In the genomic region with DNA sequence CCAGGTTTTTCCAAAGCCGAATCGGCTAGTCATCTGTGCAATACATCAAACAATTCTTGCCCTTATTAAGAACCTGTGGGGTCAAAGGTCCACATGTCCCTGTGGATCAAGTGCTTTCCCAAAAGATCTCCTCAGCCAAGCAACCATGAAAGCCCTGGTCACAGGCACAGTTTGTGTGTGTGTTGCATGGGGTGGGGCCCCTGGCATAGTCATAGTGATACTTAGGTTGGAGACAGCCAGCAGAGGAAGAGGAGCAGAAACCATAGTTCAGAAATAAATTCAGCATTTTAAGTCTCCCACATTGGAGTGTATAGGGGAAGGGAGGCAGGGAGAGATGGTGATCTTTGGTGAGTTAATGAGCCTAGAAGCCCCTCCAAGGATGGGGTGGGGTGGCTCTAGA, we compare ENCODE assay signal across 23 mouse cellular contexts.
DNase-seq lines count a peak whose midpoint lies in the region; ATAC-seq and TF ChIP-seq lines count a peak whose summit lies in the region.
"Had no signal": no experiment of that assay in that cellular context is flagged by ENCODE, and none has a peak within 500 bp of the region (broad histone marks: within the 10 kb centered on the region; RNA-seq: fewer than 3 reads in every experiment).

No protein-coding gene starts in this region.

- ATAC-seq in lung, postnatal 0 days, result no peak
- no peak for ATAC-seq in liver, embryonic 15.5 days (ENCODE audit: insufficient read depth)
- no peak for ATAC-seq in stomach, embryonic 15.5 days (ENCODE audit: insufficient read depth, low FRiP score, low read depth)
- no peak for ATAC-seq in intestine, postnatal 0 days
- no peak for ATAC-seq in midbrain, embryonic 13.5 days
- ATAC-seq: hindbrain, embryonic 16.5 days had no signal

- H3K9me3 ChIP-seq in lung, postnatal 0 days (ENCODE audit: low read length), result no peaks in the 10 kb centered on the region
- H3K9me3 ChIP-seq in E14TG2a.4 (ENCODE audit: low read length), result peaks cover 30% of the 10 kb centered on the region
- no peaks in the 10 kb centered on the region for H3K9me3 ChIP-seq in liver, embryonic 15.5 days (replicated peaks)
- H3K9me3 ChIP-seq in stomach, embryonic 15.5 days, result no peaks in the 10 kb centered on the region
- no peaks in the 10 kb centered on the region for H3K9me3 ChIP-seq in intestine, postnatal 0 days (ENCODE audit: control insufficient read depth)
- H3K9me3 ChIP-seq in midbrain, embryonic 13.5 days, result no peaks in the 10 kb centered on the region
- no peaks in the 10 kb centered on the region for H3K9me3 ChIP-seq in midbrain, embryonic 10.5 days (replicated peaks)
- H3K9me3 ChIP-seq: embryonic facial prominence, embryonic 13.5 days; limb, embryonic 15.5 days; neural tube, embryonic 13.5 days had no signal

- whole genome bisulfite sequencing in lung, postnatal 0 days, result 64% methylated on average over 2 of the region's 2 CpGs
- WGBS in lung, adult 2 months, result 76% methylated on average over 2 of the region's 2 CpGs
- 76% methylated on average over 2 of the region's 2 CpGs for WGBS in liver, embryonic 15.5 days (ENCODE audit: insufficient replicate concordance)
- 65% methylated on average over 2 of the region's 2 CpGs for WGBS in stomach, embryonic 15.5 days
- 45% methylated on average over 2 of the region's 2 CpGs for WGBS in intestine, postnatal 0 days
- 88% methylated on average over 2 of the region's 2 CpGs for WGBS in midbrain, embryonic 13.5 days
- 91% methylated on average over 2 of the region's 2 CpGs for WGBS in midbrain, embryonic 10.5 days

- no peak for TF ChIP-seq POLR2A in lung, adult 2 months (IDR thresholded peaks at IDR 0.05; ENCODE audit: borderline replicate concordance, extremely low read depth, low read depth, low read length)

- TF ChIP-seq CTCF in lung, postnatal 0 days (IDR thresholded peaks at IDR 0.05), result no peak
- TF ChIP-seq CTCF in lung, adult 2 months (IDR thresholded peaks at IDR 0.05; ENCODE audit: insufficient read depth, low read length), result no peak
- TF ChIP-seq CTCF in E14TG2a.4 (conservative IDR thresholded peaks at IDR 0.05; ENCODE audit: low read length), result no peak
- TF ChIP-seq CTCF in intestine, postnatal 0 days (IDR thresholded peaks at IDR 0.05; ENCODE audit: low read depth), result no peak

- no peaks in the 10 kb centered on the region for H3K27me3 ChIP-seq in lung, postnatal 0 days (replicated peaks; ENCODE audit: insufficient read depth, low read length)
- no peaks in the 10 kb centered on the region for H3K27me3 ChIP-seq in E14TG2a.4 (ENCODE audit: insufficient read depth, low read length)
- H3K27me3 ChIP-seq in liver, embryonic 15.5 days, result no peaks in the 10 kb centered on the region
- H3K27me3 ChIP-seq in stomach, embryonic 15.5 days (replicated peaks), result no peaks in the 10 kb centered on the region
- no peaks in the 10 kb centered on the region for H3K27me3 ChIP-seq in intestine, postnatal 0 days (replicated peaks; ENCODE audit: control insufficient read depth, insufficient read depth, low read length)
- H3K27me3 ChIP-seq in midbrain, embryonic 13.5 days, result no peaks in the 10 kb centered on the region
- no peaks in the 10 kb centered on the region for H3K27me3 ChIP-seq in midbrain, embryonic 10.5 days (ENCODE audit: low read depth, poor library complexity, severe bottlenecking)
- H3K27me3 ChIP-seq: embryonic facial prominence, embryonic 13.5 days; forebrain, embryonic 12.5 days; heart, embryonic 12.5 days; limb, embryonic 15.5 days; neural tube, embryonic 13.5 days had no signal

- H3K36me3 ChIP-seq in lung, postnatal 0 days (ENCODE audit: insufficient read depth, low read length), result no peaks in the 10 kb centered on the region
- peaks cover 12% of the 10 kb centered on the region; the same call in 1 of the 2 replicates for H3K36me3 ChIP-seq in E14TG2a.4 (ENCODE audit: insufficient read depth, low read length)
- H3K36me3 ChIP-seq in liver, embryonic 15.5 days (replicated peaks), result no peaks in the 10 kb centered on the region
- H3K36me3 ChIP-seq in stomach, embryonic 15.5 days, result no peaks in the 10 kb centered on the region
- H3K36me3 ChIP-seq in intestine, postnatal 0 days (ENCODE audit: control insufficient read depth, insufficient read depth), result no peaks in the 10 kb centered on the region
- H3K36me3 ChIP-seq in midbrain, embryonic 13.5 days, result no peaks in the 10 kb centered on the region
- H3K36me3 ChIP-seq in midbrain, embryonic 10.5 days, result no peaks in the 10 kb centered on the region
- H3K36me3 ChIP-seq: embryonic facial prominence, embryonic 13.5 days; forebrain, embryonic 12.5 days; heart, embryonic 12.5 days; hindbrain, embryonic 10.5 days; limb, embryonic 15.5 days; neural tube, embryonic 13.5 days had no signal

- DNase-seq in lung, postnatal 0 days (ENCODE audit: low spot score), result no peak
- no peak for DNase-seq in lung, adult 2 months
- DNase-seq in midbrain, embryonic 10.5 days (ENCODE audit: low spot score), result no peak
- DNase-seq: cerebellum, adult 18-20 months; cerebellum, postnatal 14 days; kidney, adult 2 months; midbrain, embryonic 14.5 days; retina, postnatal 1 day had no signal

- TF ChIP-seq EP300 in lung, postnatal 0 days (IDR thresholded peaks at IDR 0.05), result no peak

- peaks cover 8% of the 10 kb centered on the region for H3K4me1 ChIP-seq in lung, postnatal 0 days (ENCODE audit: insufficient read depth, low read depth, low read length)
- peaks cover 13% of the 10 kb centered on the region for H3K4me1 ChIP-seq in lung, adult 2 months (ENCODE audit: control insufficient read depth, insufficient read depth, low read length)
- H3K4me1 ChIP-seq in E14TG2a.4 (replicated peaks; ENCODE audit: low read depth, low read length), result peaks cover 70% of the 10 kb centered on the region
- H3K4me1 ChIP-seq in liver, embryonic 15.5 days (replicated peaks), result peaks cover 28% of the 10 kb centered on the region
- H3K4me1 ChIP-seq in stomach, embryonic 15.5 days, result peaks cover 20% of the 10 kb centered on the region; the same call in 1 of the 2 replicates
- H3K4me1 ChIP-seq in intestine, postnatal 0 days (replicated peaks; ENCODE audit: control insufficient read depth, insufficient read depth, low read length), result 0 out of 2 replicates have a peak, but pooled peaks cover 3% of the 10 kb centered on the region
- peaks cover 10% of the 10 kb centered on the region; the same call in 1 of the 2 replicates for H3K4me1 ChIP-seq in midbrain, embryonic 13.5 days (replicated peaks)
- H3K4me1 ChIP-seq in midbrain, embryonic 10.5 days, result peaks cover 26% of the 10 kb centered on the region
- H3K4me1 ChIP-seq: forebrain, embryonic 12.5 days had no signal

- no peak overlapping the region for H3K4me3 ChIP-seq in lung, postnatal 0 days (ENCODE audit: low read depth, low read length)
- H3K4me3 ChIP-seq in lung, adult 2 months (replicated peaks; ENCODE audit: extremely low read depth, low read depth, low read length), result no peak overlapping the region
- H3K4me3 ChIP-seq in E14TG2a.4 (replicated peaks; ENCODE audit: low read length), result peak overlapping the region; percentile 73
- H3K4me3 ChIP-seq in liver, embryonic 15.5 days (replicated peaks), result no peak overlapping the region
- no peak overlapping the region for H3K4me3 ChIP-seq in stomach, embryonic 15.5 days (replicated peaks)
- H3K4me3 ChIP-seq in intestine, postnatal 0 days (ENCODE audit: low read depth, low read length), result no peak overlapping the region
- H3K4me3 ChIP-seq in midbrain, embryonic 13.5 days (replicated peaks), result no peak overlapping the region
- H3K4me3 ChIP-seq in midbrain, embryonic 10.5 days, result no peak overlapping the region
- H3K4me3 ChIP-seq: embryonic facial prominence, embryonic 13.5 days; erythroblast, embryonic 14.5 days; forebrain, embryonic 12.5 days; heart, embryonic 12.5 days; hindbrain, embryonic 10.5 days; left cerebral cortex, adult 2 months; limb, embryonic 15.5 days; neural tube, embryonic 13.5 days had no signal

- H3K27ac ChIP-seq in lung, postnatal 0 days (ENCODE audit: low read length), result 0 out of 2 replicates have a peak overlapping the region, but pooled peaks have one; percentile 76
- H3K27ac ChIP-seq in liver, embryonic 15.5 days (replicated peaks), result peak overlapping the region; percentile 64
- H3K27ac ChIP-seq in stomach, embryonic 15.5 days, result 0 out of 2 replicates have a peak overlapping the region, but pooled peaks have one; percentile 67
- H3K27ac ChIP-seq in intestine, postnatal 0 days (ENCODE audit: low read depth, low read length), result no peak overlapping the region
- H3K27ac ChIP-seq in midbrain, embryonic 13.5 days, result no peak overlapping the region
- H3K27ac ChIP-seq in midbrain, embryonic 10.5 days (replicated peaks), result no peak overlapping the region
- H3K27ac ChIP-seq: embryonic facial prominence, embryonic 13.5 days; forebrain, embryonic 12.5 days; hindbrain, embryonic 10.5 days; kidney, postnatal 0 days; left cerebral cortex, adult 2 months; limb, embryonic 15.5 days; neural tube, embryonic 13.5 days had no signal

- no peak overlapping the region for H3K4me2 ChIP-seq in lung, postnatal 0 days (replicated peaks; ENCODE audit: low read depth, low read length)
- no peak overlapping the region for H3K4me2 ChIP-seq in liver, embryonic 15.5 days
- no peak overlapping the region for H3K4me2 ChIP-seq in stomach, embryonic 15.5 days
- no peak overlapping the region for H3K4me2 ChIP-seq in intestine, postnatal 0 days (replicated peaks; ENCODE audit: low read depth)
- no peak overlapping the region for H3K4me2 ChIP-seq in midbrain, embryonic 13.5 days (replicated peaks)
- H3K4me2 ChIP-seq: embryonic facial prominence, embryonic 13.5 days; forebrain, embryonic 12.5 days; heart, embryonic 12.5 days; limb, embryonic 15.5 days; neural tube, embryonic 13.5 days had no signal

- no peak overlapping the region for H3K9ac ChIP-seq in lung, postnatal 0 days (replicated peaks; ENCODE audit: low read depth)
- no peak overlapping the region for H3K9ac ChIP-seq in liver, embryonic 15.5 days
- H3K9ac ChIP-seq in stomach, embryonic 15.5 days, result no peak overlapping the region
- no peak overlapping the region for H3K9ac ChIP-seq in intestine, postnatal 0 days (ENCODE audit: low read depth, low read length)
- no peak overlapping the region for H3K9ac ChIP-seq in midbrain, embryonic 13.5 days (replicated peaks)
- H3K9ac ChIP-seq: embryonic facial prominence, embryonic 13.5 days; forebrain, embryonic 12.5 days; heart, embryonic 12.5 days; limb, embryonic 15.5 days; neural tube, embryonic 13.5 days had no signal

Comparison
In these comparisons a context has a peak if more than half of its experiments do, and no peak if none do; other contexts are left out.
1. H3K27ac ChIP-seq: peak in lung, postnatal 0 days (single experiment), liver, embryonic 15.5 days (single experiment) and stomach, embryonic 15.5 days (single experiment); none in intestine, postnatal 0 days (single experiment), midbrain, embryonic 13.5 days (single experiment) and midbrain, embryonic 10.5 days (single experiment).